Mouse (Mus musculus) liver, embryonic 14.5 days (tissue): ENCODE measurements around the gene Mx1. TPM values are rescaled to one million over a fixed set of nuclear protein-coding genes. Genes with fewer than 3 reads are reported as not detected.

Experiments used
- ATAC-seq: fragments of 200-750 bp; cut with Nextera tagmentation; 2 replicates; pipeline ENCODE4 v1.8.0; 2017; ENCODE audit warnings: moderate number of reproducible peaks, mild to moderate bottlenecking, moderate library complexity; ENCODE audit not compliant: insufficient read depth
- DNase-seq, 3 experiments: peaks; one replicate each; pipeline ENCODE4 v3.0.0-alpha.2; 2012 to 2013; ENCODE audit warnings: low read depth in 3 of 3, low spot score in 3 of 3
- H3K27ac ChIP-seq: fragments of 300-500 bp; sonication (generic); 2 replicates; pipeline ENCODE4 v1.5.1; 2014; ENCODE audit warnings: moderate library complexity, mild to moderate bottlenecking, control low read depth, inconsistent platforms
- H3K27me3 ChIP-seq: fragments of 300-500 bp; sonication (generic); 2 replicates; pipeline ENCODE4 v1.6.1; 2014; ENCODE audit warnings: mild to moderate bottlenecking, low read length, moderate library complexity; ENCODE audit not compliant: control insufficient read depth, insufficient read depth
- H3K36me3 ChIP-seq: fragments of 300-500 bp; sonication (generic); replicated peaks from 2 replicates; pipeline ENCODE4 v1.6.1; 2014; ENCODE audit warnings: low read depth; ENCODE audit not compliant: control insufficient read depth, insufficient read depth
- H3K4me1 ChIP-seq, 2 experiments: fragments of 200-500 bp in 1 of 2; fragments of 300-500 bp in 1 of 2; sonication (generic) in 1 of 2; replicated peaks; 2 replicates each; pipeline ENCODE4 v1.6.1; 2012 to 2014; ENCODE audit warnings: antibody characterized with exemption in 1 of 2, inconsistent platforms in 1 of 2, low read length in 1 of 2; ENCODE audit not compliant: control insufficient read depth in 2 of 2, insufficient read depth in 2 of 2
- H3K4me2 ChIP-seq: fragments of 300-500 bp; sonication (generic); 2 replicates; pipeline ENCODE4 v1.6.1; 2014; ENCODE audit warnings: low read depth, mild to moderate bottlenecking, control low read depth, moderate library complexity
- H3K4me3 ChIP-seq, 2 experiments: fragments of 200-500 bp in 1 of 2; fragments of 300-500 bp in 1 of 2; sonication (generic) in 1 of 2; 2 replicates each; pipeline ENCODE4 v1.5.1; 2012 to 2014; ENCODE audit warnings: low read depth in 2 of 2, low read length in 2 of 2, mild to moderate bottlenecking in 2 of 2, control low read depth in 1 of 2, inconsistent platforms in 1 of 2, moderate library complexity in 1 of 2; ENCODE audit not compliant: insufficient read depth in 1 of 2
- H3K9ac ChIP-seq: fragments of 300-500 bp; sonication (generic); replicated peaks from 2 replicates; pipeline ENCODE4 v1.6.1; 2014; ENCODE audit warnings: mild to moderate bottlenecking, control low read depth, moderate library complexity
- H3K9me3 ChIP-seq: fragments of 300-500 bp; sonication (generic); 2 replicates; pipeline ENCODE4 v1.6.1; 2016; ENCODE audit warnings: low read length, mixed read lengths; ENCODE audit not compliant: control insufficient read depth
- CTCF ChIP-seq: IDR thresholded peaks from 2 replicates; pipeline ENCODE4 v1.5.1; 2016; ENCODE audit warnings: antibody characterized with exemption, low read depth, control low read depth
- EP300 ChIP-seq: IDR thresholded peaks from 2 replicates; pipeline ENCODE4 v1.6.1; 2016; ENCODE audit warnings: antibody characterized with exemption, low read depth
- WGBS: fragments of 180-500 bp; shearing (Covaris S2); extraction: QIAGEN DNeasy Blood & Tissue Kit; methylation state at CpG from one replicate; pipeline ENCODE4 v1.1.7; 2014; ENCODE audit not compliant: insufficient replicate concordance; 5-methylcytosine and 5-hydroxymethylcytosine counted together
- polyA plus RNA-seq, 2 experiments: library from polyadenylated mRNA; depleted of rRNA in 1 of 2; stranded (reverse) in 1 of 2; unstranded in 1 of 2; fragments of >200 nt; fragmentation: Nextera tagmentation in 1 of 2; extraction: Ambion mirVana in 1 of 2; gene quantifications; 2 replicates each; pipeline versions ENCODE4 v1.2.1 to v1.2.3; 2012 to 2014

The Mx1 gene
- polyA plus RNA-seq, 2 experiments, result 0.46 to 0.48 TPM

- H3K4me1 ChIP-seq, result no peaks in the 10 kb centered on the region
- H3K36me3 ChIP-seq, result no peaks in the 10 kb centered on the region
- ATAC-seq, result no peak
- H3K27me3 ChIP-seq, result no peaks in the 10 kb centered on the region
- TF ChIP-seq CTCF, result no peak
- TF ChIP-seq EP300, result no peak
- DNase-seq, result no peak
- 61% methylated on average over 3 of the region's 3 CpGs for WGBS
- H3K4me2 ChIP-seq, result no peak overlapping the region
- H3K27ac ChIP-seq, result no peak overlapping the region
- H3K9ac ChIP-seq, result no peak overlapping the region
- no peaks in the 10 kb centered on the region for H3K9me3 ChIP-seq
- H3K4me3 ChIP-seq, result no peak overlapping the region
Observed at GRCm38 (mm10) chr16:97438191-97438590, 24.5 kb downstream of the Mx1 start.

- no peak overlapping the region for H3K9ac ChIP-seq
- no peak overlapping the region for H3K4me2 ChIP-seq
- H3K36me3 ChIP-seq, result no peaks in the 10 kb centered on the region
- no peaks in the 10 kb centered on the region for H3K4me1 ChIP-seq
- DNase-seq, result no peak
- 11% methylated on average over 1 of the region's 1 CpGs for WGBS
- no peaks in the 10 kb centered on the region for H3K9me3 ChIP-seq
- no peak for ATAC-seq
- H3K4me3 ChIP-seq, result no peak overlapping the region
- no peak for TF ChIP-seq EP300
- no peak for TF ChIP-seq CTCF
- H3K27ac ChIP-seq, result no peak overlapping the region
- H3K27me3 ChIP-seq, result no peaks in the 10 kb centered on the region
Observed at GRCm38 (mm10) chr16:97437448-97438056, 25.2 kb downstream of the Mx1 start.

DNA sequence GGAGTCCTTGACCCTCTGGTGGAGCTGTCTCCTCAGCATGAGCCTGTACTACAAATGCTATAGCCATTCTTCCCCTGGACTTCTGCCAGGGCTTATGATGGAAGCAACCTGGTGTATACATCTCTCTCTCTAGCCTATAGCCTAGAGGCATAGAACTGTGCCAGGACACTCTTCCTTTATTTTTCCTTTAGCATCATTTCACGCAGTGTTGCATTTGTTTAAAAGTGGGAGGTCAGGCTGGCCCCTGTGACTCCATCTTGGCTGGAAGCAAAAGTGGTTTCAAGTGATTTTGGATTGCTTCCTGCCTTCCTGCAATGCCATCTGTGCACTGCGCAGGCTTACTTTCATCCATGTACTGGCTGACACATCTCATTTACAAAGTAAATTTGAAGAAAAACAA, 28.5 kb downstream of the Mx1 start:
- 59% methylated on average over 2 of the region's 2 CpGs for WGBS
- no peak overlapping the region for H3K27ac ChIP-seq
- no peaks in the 10 kb centered on the region for H3K27me3 ChIP-seq
- H3K4me3 ChIP-seq, result no peak overlapping the region
- H3K4me2 ChIP-seq, result no peak overlapping the region
- no peak for ATAC-seq
- no peaks in the 10 kb centered on the region for H3K4me1 ChIP-seq
- no peaks in the 10 kb centered on the region for H3K36me3 ChIP-seq
- H3K9ac ChIP-seq, result no peak overlapping the region
- DNase-seq, result no peak
- TF ChIP-seq EP300, result no peak
- H3K9me3 ChIP-seq, result no peaks in the 10 kb centered on the region

DNA sequence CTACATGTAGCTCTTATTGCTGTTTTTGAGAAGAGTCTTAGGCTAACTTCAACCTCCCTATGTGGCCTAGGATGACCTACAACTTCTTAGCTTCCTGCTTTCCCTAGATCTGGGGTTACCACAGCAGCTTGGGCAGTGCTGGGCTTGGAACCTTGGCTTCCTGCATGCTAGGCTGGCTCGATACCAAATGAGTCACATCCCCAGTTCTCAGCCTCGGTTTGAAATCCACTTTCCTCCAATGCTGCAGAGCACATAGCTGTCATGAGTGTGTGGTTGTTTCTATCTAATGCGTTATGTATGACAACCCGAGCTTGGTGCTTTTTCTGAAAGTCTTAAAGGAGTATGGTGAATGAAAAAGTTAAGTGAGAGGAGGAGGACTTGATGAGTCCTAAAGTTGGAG, 31.4 kb downstream of the Mx1 start:
- Histone ChIP-seq H3K4me3 (no peak overlapping the region), H3K9ac (no peak overlapping the region), H3K4me1 (no peaks in the 10 kb centered on the region), H3K27ac (no peak overlapping the region), H3K27me3 (no peaks in the 10 kb centered on the region), H3K9me3 (no peaks in the 10 kb centered on the region), H3K36me3 (no peaks in the 10 kb centered on the region), H3K4me2 (no peak overlapping the region)
- TF ChIP-seq EP300 (no peak), CTCF (no peak)
- no peak for ATAC-seq
- WGBS, result 32% methylated on average over 4 of the region's 4 CpGs
- no peak for DNase-seq

GRCm38 (mm10) chr16:97430091-97430490, 32.6 kb downstream of the Mx1 start:
- H3K36me3 ChIP-seq, result no peaks in the 10 kb centered on the region
- H3K4me3 ChIP-seq, result no peak overlapping the region
- no peak for ATAC-seq
- DNase-seq, result no peak
- no peaks in the 10 kb centered on the region for H3K27me3 ChIP-seq
- H3K4me2 ChIP-seq, result no peak overlapping the region
- no peak overlapping the region for H3K27ac ChIP-seq
- no peak overlapping the region for H3K9ac ChIP-seq
- WGBS, result 64% methylated on average over 4 of the region's 4 CpGs
- no peaks in the 10 kb centered on the region for H3K4me1 ChIP-seq
- TF ChIP-seq CTCF, result no peak
- H3K9me3 ChIP-seq, result no peaks in the 10 kb centered on the region
